Mouse (Mus musculus): Measurements from ENCODE around the gene Syce1l. TPM values are rescaled to one million over a fixed set of nuclear protein-coding genes. Genes with fewer than 3 reads are reported as not detected.

The Syce1l gene
- polyA plus RNA-seq, 1 experiment from 2014 or later = not detected

GRCm38 (mm10) chr8:113687889-113688542 is 45.0 kb downstream of the Syce1l start:
- Histone ChIP-seq H3K9ac (ENCODE audit: low read length) (peak overlapping the region; percentile 19; the same call in 1 of the 2 replicates), H3K9me3 (ENCODE audit: control insufficient read depth, low read length) (peaks cover 3% of the 10 kb centered on the region), H3K4me2 (ENCODE audit: low read depth, low read length) (peak overlapping the region; percentile 37), H3K4me3 (ENCODE audit: low read length) (peak overlapping the region; percentile 0), H3K4me1 (replicated peaks; ENCODE audit: control insufficient read depth, insufficient read depth, low read length) (peaks cover 4% of the 10 kb centered on the region; the same call in 1 of the 2 replicates), H3K27me3 (ENCODE audit: control insufficient read depth, insufficient read depth, low read depth, low read length) (no peaks in the 10 kb centered on the region), H3K36me3 (ENCODE audit: control insufficient read depth, insufficient read depth, low read length) (no peaks in the 10 kb centered on the region), H3K27ac (ENCODE audit: low read length) (peak overlapping the region; percentile 58)
- 38% methylated on average over 17 of the region's 17 CpGs for WGBS
- ATAC-seq (ENCODE audit: low read depth) = peak; percentile 59; the same call in 1 of the 2 replicates

- H3K4me1 ChIP-seq (replicated peaks; ENCODE audit: control insufficient read depth, insufficient read depth, low read length) = peaks cover 4% of the 10 kb centered on the region; the same call in 1 of the 2 replicates
- ATAC-seq (ENCODE audit: low read depth) = no peak
- H3K27ac ChIP-seq (ENCODE audit: low read length) = peak overlapping the region; percentile 58; the same call in 1 of the 2 replicates
- no peak overlapping the region for H3K9ac ChIP-seq (ENCODE audit: low read length)
- H3K4me2 ChIP-seq (ENCODE audit: low read depth, low read length) = no peak overlapping the region
- no peak overlapping the region for H3K4me3 ChIP-seq (ENCODE audit: low read length)
- peaks cover 3% of the 10 kb centered on the region for H3K9me3 ChIP-seq (ENCODE audit: control insufficient read depth, low read length)
- H3K36me3 ChIP-seq (ENCODE audit: control insufficient read depth, insufficient read depth, low read length) = no peaks in the 10 kb centered on the region
- no peaks in the 10 kb centered on the region for H3K27me3 ChIP-seq (ENCODE audit: control insufficient read depth, insufficient read depth, low read depth, low read length)
- 64% methylated on average over 8 of the region's 8 CpGs for WGBS
These were observed 45.5 kb downstream of the Syce1l start for GRCm38 (mm10) chr8:113688543-113688915.

- H3K9me3 ChIP-seq (ENCODE audit: control insufficient read depth, low read length) = no peaks in the 10 kb centered on the region
- WGBS = 46% methylated on average over 14 of the region's 14 CpGs
- peak overlapping the region; percentile 77 for H3K27ac ChIP-seq (ENCODE audit: low read length)
- no peaks in the 10 kb centered on the region for H3K36me3 ChIP-seq (ENCODE audit: control insufficient read depth, insufficient read depth, low read length)
- ATAC-seq (ENCODE audit: low read depth) = peak; percentile 82
- H3K4me3 ChIP-seq (ENCODE audit: low read length) = no peak overlapping the region
- no peak overlapping the region for H3K9ac ChIP-seq (ENCODE audit: low read length)
- H3K4me1 ChIP-seq (replicated peaks; ENCODE audit: control insufficient read depth, insufficient read depth, low read length) = peaks cover 4% of the 10 kb centered on the region; the same call in 1 of the 2 replicates
- no peak overlapping the region for H3K4me2 ChIP-seq (ENCODE audit: low read depth, low read length)
- no peaks in the 10 kb centered on the region for H3K27me3 ChIP-seq (ENCODE audit: control insufficient read depth, insufficient read depth, low read depth, low read length)
These were observed 48.8 kb downstream of the Syce1l start for GRCm38 (mm10) chr8:113691622-113692343.

GRCm38 (mm10) chr8:113704968-113705367 is 62.0 kb downstream of the Syce1l start:
- Histone ChIP-seq H3K9me3 (ENCODE audit: control insufficient read depth, low read length) (no peaks in the 10 kb centered on the region), H3K36me3 (ENCODE audit: control insufficient read depth, insufficient read depth, low read length) (no peaks in the 10 kb centered on the region), H3K27me3 (ENCODE audit: control insufficient read depth, insufficient read depth, low read depth, low read length) (no peaks in the 10 kb centered on the region), H3K27ac (ENCODE audit: low read length) (no peak overlapping the region), H3K9ac (ENCODE audit: low read length) (no peak overlapping the region), H3K4me2 (ENCODE audit: low read depth, low read length) (no peak overlapping the region), H3K4me1 (replicated peaks; ENCODE audit: control insufficient read depth, insufficient read depth, low read length) (no peaks in the 10 kb centered on the region), H3K4me3 (ENCODE audit: low read length) (no peak overlapping the region)
- no peak for ATAC-seq (ENCODE audit: low read depth)
- WGBS = 76% methylated on average over 7 of the region's 7 CpGs

Other genes with a start within 250 kb of the Syce1l start
- 7.5 and 10.2 TPM in 2 replicates for gene Mon1b, start 7.6 kb upstream of the Syce1l start, polyA plus RNA-seq (2015; fragmentation: Nextera tagmentation; extraction: Ambion mirVana)
- 8.4 and 9.0 TPM in 2 replicates for gene Adamts18, start 205.5 kb downstream of the Syce1l start, polyA plus RNA-seq (2015; fragmentation: Nextera tagmentation; extraction: Ambion mirVana)